Mouse (Mus musculus): ENCODE measurements around the gene Dnmt3a. TPM values are rescaled to one million over a fixed set of nuclear protein-coding genes. Genes with fewer than 3 reads are reported as not detected.

Gene Dnmt3a
- polyA plus RNA-seq, 1 experiment: 7.0 TPM

DNA sequence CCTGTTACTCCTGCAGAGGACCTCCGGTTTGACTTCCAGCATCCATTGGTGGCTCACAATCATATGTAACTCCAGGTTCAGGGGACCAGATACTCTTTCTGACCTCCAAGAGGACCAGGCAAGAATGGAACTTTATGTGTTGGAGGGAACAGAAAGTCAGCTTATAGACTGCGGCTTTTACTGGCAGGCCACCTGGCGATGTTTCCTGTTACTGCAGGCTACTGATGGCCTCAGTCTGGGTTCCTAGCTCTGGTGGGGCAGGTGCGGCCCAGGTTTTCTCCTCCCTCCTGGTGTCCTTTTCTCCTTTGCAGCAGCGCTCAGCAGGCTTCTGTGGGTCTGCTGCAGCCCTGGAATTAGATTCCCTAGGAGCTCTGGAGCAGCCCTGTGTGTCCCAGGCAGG lies 46.7 kb downstream of the Dnmt3a start:
- Histone ChIP-seq H3K4me3 (ENCODE audit: control insufficient read depth, low read depth, low read length) (no peak overlapping the region), H3K4me1 (ENCODE audit: control insufficient read depth, insufficient read depth, low read length) (peaks cover 5% of the 10 kb centered on the region), H3K27me3 (ENCODE audit: control insufficient read depth, insufficient read depth, low read length) (no peaks in the 10 kb centered on the region), H3K27ac (ENCODE audit: control insufficient read depth, insufficient read depth, low read depth, low read length) (no peak overlapping the region), H3K36me3 (ENCODE audit: control insufficient read depth, insufficient read depth, low read length) (no peaks in the 10 kb centered on the region)
- TF ChIP-seq POLR2A (IDR thresholded peaks at IDR 0.05; ENCODE audit: control insufficient read depth, low read depth, low read length) (no peak), CTCF (IDR thresholded peaks at IDR 0.05; ENCODE audit: control insufficient read depth, insufficient read depth, insufficient replicate concordance, low read depth, low read length) (peak; percentile 15; the same call in 1 of the 2 replicates)

DNA sequence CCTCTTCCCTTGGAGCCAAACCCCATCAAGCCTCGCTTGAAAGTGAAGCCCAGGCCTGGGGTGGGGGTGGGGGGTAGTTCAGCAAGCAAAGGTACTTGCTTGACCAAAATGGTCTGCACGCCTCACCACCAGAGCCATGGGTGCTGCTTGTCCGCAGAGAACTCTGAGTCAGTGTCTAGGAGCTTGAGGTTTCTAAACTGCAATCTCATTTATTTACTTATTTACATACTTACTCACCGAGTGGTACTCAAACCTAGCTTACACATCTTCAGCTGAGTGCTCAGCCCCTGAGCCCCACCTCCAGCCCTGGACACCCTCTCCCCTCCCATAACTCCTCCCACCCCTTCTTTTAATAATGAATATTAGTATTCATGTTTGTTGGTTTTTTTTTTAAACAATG lies 48.6 kb downstream of the Dnmt3a start:
- H3K27me3 ChIP-seq (ENCODE audit: control insufficient read depth, insufficient read depth, low read length): no peaks in the 10 kb centered on the region
- TF ChIP-seq POLR2A (IDR thresholded peaks at IDR 0.05; ENCODE audit: control insufficient read depth, low read depth, low read length): no peak
- no peak for TF ChIP-seq CTCF (IDR thresholded peaks at IDR 0.05; ENCODE audit: control insufficient read depth, insufficient read depth, insufficient replicate concordance, low read depth, low read length)
- peaks cover 5% of the 10 kb centered on the region for H3K4me1 ChIP-seq (ENCODE audit: control insufficient read depth, insufficient read depth, low read length)
- no peak overlapping the region for H3K27ac ChIP-seq (ENCODE audit: control insufficient read depth, insufficient read depth, low read depth, low read length)
- H3K4me3 ChIP-seq (ENCODE audit: control insufficient read depth, low read depth, low read length): no peak overlapping the region
- H3K36me3 ChIP-seq (ENCODE audit: control insufficient read depth, insufficient read depth, low read length): no peaks in the 10 kb centered on the region

- no peak overlapping the region for H3K4me3 ChIP-seq (ENCODE audit: control insufficient read depth, low read depth, low read length)
- no peaks in the 10 kb centered on the region for H3K36me3 ChIP-seq (ENCODE audit: control insufficient read depth, insufficient read depth, low read length)
- TF ChIP-seq POLR2A (IDR thresholded peaks at IDR 0.05; ENCODE audit: control insufficient read depth, low read depth, low read length): no peak
- TF ChIP-seq CTCF (IDR thresholded peaks at IDR 0.05; ENCODE audit: control insufficient read depth, insufficient read depth, insufficient replicate concordance, low read depth, low read length): no peak
- H3K4me1 ChIP-seq (ENCODE audit: control insufficient read depth, insufficient read depth, low read length): peaks cover 5% of the 10 kb centered on the region
- H3K27ac ChIP-seq (ENCODE audit: control insufficient read depth, insufficient read depth, low read depth, low read length): peak overlapping the region; percentile 23; the same call in 1 of the 2 replicates
- H3K27me3 ChIP-seq (ENCODE audit: control insufficient read depth, insufficient read depth, low read length): no peaks in the 10 kb centered on the region
Measured at GRCm38 (mm10) chr12:3855762-3856501, 50.1 kb downstream of the Dnmt3a start.

DNA sequence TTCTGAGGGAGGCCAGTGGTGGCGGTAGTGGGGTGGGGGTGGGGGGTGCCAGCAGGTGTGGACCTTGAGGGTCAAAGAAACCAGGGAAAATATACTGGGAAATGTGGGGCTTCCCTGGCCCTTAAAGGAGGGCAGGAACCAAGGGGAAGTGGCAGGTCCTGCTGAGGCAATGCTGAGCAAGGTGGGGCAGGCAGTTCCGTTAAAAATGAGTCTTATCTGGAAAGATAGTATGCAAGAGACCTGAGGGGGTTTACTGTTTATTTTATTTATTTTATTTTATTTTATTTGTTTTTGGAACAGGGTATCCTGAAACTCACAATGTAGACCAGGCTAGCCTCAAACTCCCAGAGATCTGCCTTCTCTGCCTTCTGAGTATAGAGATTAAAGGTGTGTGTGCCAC lies 50.9 kb downstream of the Dnmt3a start:
- peaks cover 5% of the 10 kb centered on the region for H3K4me1 ChIP-seq (ENCODE audit: control insufficient read depth, insufficient read depth, low read length)
- H3K36me3 ChIP-seq (ENCODE audit: control insufficient read depth, insufficient read depth, low read length): no peaks in the 10 kb centered on the region
- no peak for TF ChIP-seq POLR2A (IDR thresholded peaks at IDR 0.05; ENCODE audit: control insufficient read depth, low read depth, low read length)
- TF ChIP-seq CTCF (IDR thresholded peaks at IDR 0.05; ENCODE audit: control insufficient read depth, insufficient read depth, insufficient replicate concordance, low read depth, low read length): no peak
- H3K4me3 ChIP-seq (ENCODE audit: control insufficient read depth, low read depth, low read length): no peak overlapping the region
- H3K27me3 ChIP-seq (ENCODE audit: control insufficient read depth, insufficient read depth, low read length): no peaks in the 10 kb centered on the region
- H3K27ac ChIP-seq (ENCODE audit: control insufficient read depth, insufficient read depth, low read depth, low read length): no peak overlapping the region

DNA sequence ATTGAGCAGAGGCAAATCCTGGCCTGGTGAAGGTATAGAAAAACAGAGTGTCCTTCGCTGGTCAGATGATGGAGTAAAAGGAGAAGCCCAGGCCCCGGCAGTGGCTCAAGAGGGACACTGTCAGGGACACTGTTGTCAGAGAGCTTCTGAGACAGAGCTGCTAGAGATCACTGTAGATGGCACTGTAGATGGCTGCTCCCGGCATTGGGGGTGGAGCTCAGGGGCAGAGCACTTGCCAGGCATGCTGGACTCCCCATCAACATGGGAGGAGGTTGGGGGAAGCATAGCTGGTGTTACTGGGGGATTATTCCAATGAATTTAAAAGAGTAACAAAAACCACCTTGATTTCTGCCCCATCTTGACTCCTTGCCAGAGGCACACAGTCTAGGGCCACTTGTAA lies 51.4 kb downstream of the Dnmt3a start:
- peaks cover 5% of the 10 kb centered on the region for H3K4me1 ChIP-seq (ENCODE audit: control insufficient read depth, insufficient read depth, low read length)
- no peaks in the 10 kb centered on the region for H3K36me3 ChIP-seq (ENCODE audit: control insufficient read depth, insufficient read depth, low read length)
- no peak overlapping the region for H3K4me3 ChIP-seq (ENCODE audit: control insufficient read depth, low read depth, low read length)
- H3K27me3 ChIP-seq (ENCODE audit: control insufficient read depth, insufficient read depth, low read length): no peaks in the 10 kb centered on the region
- TF ChIP-seq CTCF (IDR thresholded peaks at IDR 0.05; ENCODE audit: control insufficient read depth, insufficient read depth, insufficient replicate concordance, low read depth, low read length) (no peak), POLR2A (IDR thresholded peaks at IDR 0.05; ENCODE audit: control insufficient read depth, low read depth, low read length) (no peak)
- no peak overlapping the region for H3K27ac ChIP-seq (ENCODE audit: control insufficient read depth, insufficient read depth, low read depth, low read length)

DNA sequence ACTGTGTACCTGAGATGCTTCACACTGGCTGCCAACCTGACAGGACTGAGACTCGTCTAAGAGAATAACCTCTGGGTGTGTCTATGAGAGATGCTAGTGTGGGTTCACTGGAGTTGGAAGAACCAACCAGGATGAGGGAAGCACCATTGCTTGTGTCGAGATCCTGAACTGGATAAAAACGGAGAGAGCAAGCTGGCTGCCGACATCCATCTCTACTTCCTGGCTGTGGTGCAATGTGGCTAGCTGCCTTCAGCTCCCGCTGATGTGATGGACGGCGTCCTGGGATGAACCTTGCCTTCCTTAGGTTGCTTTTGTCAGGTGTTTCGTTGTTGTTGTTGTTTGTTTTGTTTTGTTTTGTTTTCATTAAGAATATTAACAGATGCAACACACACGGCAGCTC lies 52.0 kb downstream of the Dnmt3a start:
- H3K27me3 ChIP-seq (ENCODE audit: control insufficient read depth, insufficient read depth, low read length): no peaks in the 10 kb centered on the region
- H3K4me1 ChIP-seq (ENCODE audit: control insufficient read depth, insufficient read depth, low read length): peaks cover 5% of the 10 kb centered on the region
- no peak overlapping the region for H3K27ac ChIP-seq (ENCODE audit: control insufficient read depth, insufficient read depth, low read depth, low read length)
- no peak for TF ChIP-seq CTCF (IDR thresholded peaks at IDR 0.05; ENCODE audit: control insufficient read depth, insufficient read depth, insufficient replicate concordance, low read depth, low read length)
- no peak for TF ChIP-seq POLR2A (IDR thresholded peaks at IDR 0.05; ENCODE audit: control insufficient read depth, low read depth, low read length)
- no peak overlapping the region for H3K4me3 ChIP-seq (ENCODE audit: control insufficient read depth, low read depth, low read length)
- no peaks in the 10 kb centered on the region for H3K36me3 ChIP-seq (ENCODE audit: control insufficient read depth, insufficient read depth, low read length)

- Histone ChIP-seq H3K27me3 (ENCODE audit: control insufficient read depth, insufficient read depth, low read length) (no peaks in the 10 kb centered on the region), H3K4me1 (ENCODE audit: control insufficient read depth, insufficient read depth, low read length) (peaks cover 5% of the 10 kb centered on the region), H3K36me3 (ENCODE audit: control insufficient read depth, insufficient read depth, low read length) (no peaks in the 10 kb centered on the region), H3K4me3 (ENCODE audit: control insufficient read depth, low read depth, low read length) (no peak overlapping the region), H3K27ac (ENCODE audit: control insufficient read depth, insufficient read depth, low read depth, low read length) (no peak overlapping the region)
- TF ChIP-seq POLR2A (IDR thresholded peaks at IDR 0.05; ENCODE audit: control insufficient read depth, low read depth, low read length) (no peak), CTCF (IDR thresholded peaks at IDR 0.05; ENCODE audit: control insufficient read depth, insufficient read depth, insufficient replicate concordance, low read depth, low read length) (no peak)
Measured at GRCm38 (mm10) chr12:3858754-3859153, 52.9 kb downstream of the Dnmt3a start.

All from testis, adult 2 months (tissue).